Mouse (Mus musculus) C2C12 (cell line): ENCODE results near the gene Ifna14.

Experiments used
- CEBPB ChIP-seq: IDR thresholded peaks from one replicate; pipeline ENCODE4 v1.6.1; 2011; ENCODE audit warnings: low read depth, mild to moderate bottlenecking, control low read depth, moderate library complexity
- CTCF ChIP-seq: IDR thresholded peaks from one replicate; pipeline ENCODE4 v1.5.1; 2011; ENCODE audit not compliant: control insufficient read depth, insufficient read depth, insufficient read length
- MAX ChIP-seq: IDR thresholded peaks from one replicate; pipeline ENCODE4 v1.6.1; 2011; ENCODE audit warnings: mild to moderate bottlenecking, control low read depth
- MYOD1 ChIP-seq: IDR thresholded peaks from one replicate; pipeline ENCODE4 v1.6.1; 2011; ENCODE audit warnings: low read depth; ENCODE audit not compliant: control insufficient read depth, insufficient read length
- MYOG ChIP-seq: IDR thresholded peaks from one replicate; pipeline ENCODE4 v1.6.1; 2011; ENCODE audit not compliant: control insufficient read depth, insufficient read length; ENCODE audit errors: extremely low read depth
- USF1 ChIP-seq: IDR thresholded peaks from one replicate; pipeline ENCODE4 v1.6.1; 2011; ENCODE audit warnings: low read depth, mild to moderate bottlenecking, control low read depth, moderate library complexity

- TF ChIP-seq CTCF (no peak), MYOD1 (no peak), USF1 (no peak), MAX (no peak), MYOG (no peak), CEBPB (no peak)
Observed at GRCm38 (mm10) chr4:88543649-88544234, 27.9 kb downstream of the Ifna14 start.
